Mouse (Mus musculus) stomach, embryonic 14.5 days (tissue): ENCODE results near the gene Olfr536. TPM values are rescaled to one million over a fixed set of nuclear protein-coding genes. Genes with fewer than 3 reads are reported as not detected.
"Not testable (repeated sequence)": the region's sequence is repeated elsewhere in the genome, so short reads cannot be mapped to it uniquely, and the experiment has no call there.

Experiments
- ATAC-seq: fragments of 200-750 bp; cut with Nextera tagmentation; 2 replicates; pipeline ENCODE4 v1.8.0; 2017; ENCODE audit warnings: low read depth, moderate TSS enrichment; ENCODE audit not compliant: insufficient number of reproducible peaks, insufficient read depth, low FRiP score
- H3K27ac ChIP-seq: fragments of 300-500 bp; sonication (generic); 2 replicates; pipeline ENCODE4 v1.5.1; 2014; ENCODE audit warnings: mild to moderate bottlenecking, low read length, moderate library complexity, mixed read lengths
- H3K27me3 ChIP-seq: fragments of 300-500 bp; sonication (generic); 2 replicates; pipeline ENCODE4 v1.6.1; 2014; ENCODE audit warnings: low read length, control low read depth, mixed read lengths; ENCODE audit not compliant: control insufficient read depth, insufficient read depth
- H3K36me3 ChIP-seq: fragments of 300-500 bp; sonication (generic); 2 replicates; pipeline ENCODE4 v1.6.1; 2014; ENCODE audit warnings: mild to moderate bottlenecking, control low read depth, low read length, moderate library complexity, mixed read lengths; ENCODE audit not compliant: control insufficient read depth, insufficient read depth
- H3K4me1 ChIP-seq: fragments of 300-500 bp; sonication (generic); 2 replicates; pipeline ENCODE4 v1.6.1; 2014; ENCODE audit warnings: low read length, control low read depth, mixed read lengths; ENCODE audit not compliant: control insufficient read depth, insufficient read depth
- H3K4me2 ChIP-seq: fragments of 300-500 bp; sonication (generic); replicated peaks from 2 replicates; pipeline ENCODE4 v1.6.1; 2014; ENCODE audit warnings: low read depth, low read length, control low read depth
- H3K4me3 ChIP-seq: fragments of 300-500 bp; sonication (generic); 2 replicates; pipeline ENCODE4 v1.5.1; 2014; ENCODE audit warnings: low read depth, low read length, control low read depth
- H3K9ac ChIP-seq: fragments of 300-500 bp; sonication (generic); replicated peaks from 2 replicates; pipeline ENCODE4 v1.6.1; 2014; ENCODE audit warnings: low read depth, mild to moderate bottlenecking, control low read depth, low read length, moderate library complexity, mixed read lengths
- H3K9me3 ChIP-seq: fragments of 300-500 bp; sonication (generic); 2 replicates; pipeline ENCODE4 v1.6.1; 2016; ENCODE audit warnings: low read depth, low read length, control low read depth; ENCODE audit not compliant: control insufficient read depth
- WGBS: fragments of 180-500 bp; shearing (Covaris S2); extraction: QIAGEN DNeasy Blood & Tissue Kit; methylation state at CpG from one replicate; pipeline ENCODE4 v1.1.7; 2014; 5-methylcytosine and 5-hydroxymethylcytosine counted together
- polyA plus RNA-seq: library from polyadenylated mRNA; unstranded; fragments of >200 nt; fragmentation: Nextera tagmentation; extraction: Ambion mirVana; gene quantifications from 2 replicates; pipeline ENCODE4 v1.2.1, GENCODE M21; 2014

Olfr536 gene
- polyA plus RNA-seq, result not detected in 2 replicates

DNA sequence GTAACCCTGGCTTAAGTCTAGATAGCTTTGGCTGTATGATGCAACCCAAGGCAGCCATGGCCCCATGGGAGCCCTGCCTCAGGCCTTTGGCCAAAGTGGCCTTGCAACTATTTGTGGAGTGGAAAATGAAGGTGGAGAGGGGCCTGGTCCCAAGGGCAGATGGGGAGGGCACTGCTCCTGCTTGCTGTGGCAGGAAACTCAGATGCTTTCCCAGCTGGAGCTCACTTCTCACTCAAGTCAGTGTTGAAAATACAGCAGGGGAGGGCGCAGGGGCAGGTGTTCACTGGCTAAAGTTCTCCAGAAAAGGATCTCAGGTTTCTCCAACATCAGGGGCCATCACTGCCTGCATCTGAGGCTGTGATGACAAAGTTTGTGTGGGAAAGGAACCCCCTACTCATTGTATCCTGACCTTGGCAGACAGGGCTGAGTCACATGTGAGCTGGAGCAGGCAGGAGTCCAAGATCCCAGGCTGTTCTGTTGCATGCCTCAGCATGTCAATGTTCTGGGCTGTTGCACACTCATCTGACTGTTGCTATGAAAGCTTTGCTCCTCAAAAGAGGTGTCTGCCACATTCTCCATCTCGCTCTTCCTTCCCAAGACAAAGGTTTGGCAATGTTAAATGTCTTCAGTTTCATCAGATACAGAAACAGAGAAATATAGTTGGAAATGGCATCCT lies at the start of gene Olfr536:
Gene Olfr536 (minus strand): TSS at position 51 of the 676 bp plus-strand sequence.
- not testable (repeated sequence) for H3K27me3 ChIP-seq, H3K4me2 ChIP-seq, H3K36me3 ChIP-seq, H3K4me3 ChIP-seq, H3K4me1 ChIP-seq, H3K9me3 ChIP-seq, H3K27ac ChIP-seq, ATAC-seq, H3K9ac ChIP-seq
- WGBS, result 76% methylated on average over 2 of the region's 2 CpGs

DNA sequence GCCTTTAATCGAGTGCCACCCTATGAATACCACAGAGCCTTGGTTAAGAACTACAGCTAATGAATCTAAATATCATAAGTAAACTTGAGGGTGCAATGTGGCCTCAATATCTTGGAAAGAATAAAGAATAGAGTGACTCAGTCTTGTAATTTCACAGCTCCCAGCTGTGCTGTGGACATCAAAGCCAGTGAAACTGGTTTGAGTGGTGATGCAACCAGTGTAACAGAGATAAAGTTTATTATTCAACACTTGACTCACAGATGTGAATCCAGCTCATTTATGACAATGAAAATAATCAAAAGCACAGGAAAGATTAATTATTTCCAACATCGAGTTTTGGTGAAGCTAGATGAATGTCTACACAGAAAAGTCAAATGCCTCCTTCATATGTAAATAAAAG lies 32.5 kb upstream of the Olfr536 start:
- H3K27me3 ChIP-seq, result no peaks in the 10 kb centered on the region
- H3K4me2 ChIP-seq, result no peak overlapping the region
- 70% methylated on average over 2 of the region's 2 CpGs for WGBS
- no peaks in the 10 kb centered on the region for H3K4me1 ChIP-seq
- ATAC-seq, result no peak
- no peak overlapping the region for H3K9ac ChIP-seq
- H3K4me3 ChIP-seq, result no peak overlapping the region
- no peak overlapping the region for H3K27ac ChIP-seq
- no peaks in the 10 kb centered on the region for H3K36me3 ChIP-seq
- no peaks in the 10 kb centered on the region for H3K9me3 ChIP-seq

DNA sequence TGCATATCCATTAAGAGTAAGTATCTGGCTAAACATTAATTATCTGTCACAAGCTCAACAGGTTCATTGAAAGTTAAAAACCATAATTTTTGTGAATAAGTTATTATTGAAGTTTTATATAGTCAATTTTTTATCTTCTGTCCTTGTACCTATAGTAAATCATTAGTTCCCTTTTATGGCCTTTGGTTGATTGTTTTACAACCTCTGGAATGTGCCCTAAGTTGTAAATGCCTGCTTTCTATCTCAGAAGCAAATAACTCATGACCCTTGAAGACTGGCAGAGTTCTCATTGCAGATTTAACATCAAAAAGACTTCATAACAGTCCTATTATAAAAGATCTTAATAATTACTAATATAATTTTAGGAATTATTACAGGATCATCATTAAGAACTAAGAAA lies 12.5 kb downstream of the Olfr536 start:
- no peak for ATAC-seq
- no peak overlapping the region for H3K4me2 ChIP-seq
- no peak overlapping the region for H3K9ac ChIP-seq
- no peaks in the 10 kb centered on the region for H3K27me3 ChIP-seq
- H3K9me3 ChIP-seq, result no peaks in the 10 kb centered on the region
- H3K4me1 ChIP-seq, result no peaks in the 10 kb centered on the region
- H3K4me3 ChIP-seq, result no peak overlapping the region
- H3K27ac ChIP-seq, result no peak overlapping the region
- no peaks in the 10 kb centered on the region for H3K36me3 ChIP-seq

DNA sequence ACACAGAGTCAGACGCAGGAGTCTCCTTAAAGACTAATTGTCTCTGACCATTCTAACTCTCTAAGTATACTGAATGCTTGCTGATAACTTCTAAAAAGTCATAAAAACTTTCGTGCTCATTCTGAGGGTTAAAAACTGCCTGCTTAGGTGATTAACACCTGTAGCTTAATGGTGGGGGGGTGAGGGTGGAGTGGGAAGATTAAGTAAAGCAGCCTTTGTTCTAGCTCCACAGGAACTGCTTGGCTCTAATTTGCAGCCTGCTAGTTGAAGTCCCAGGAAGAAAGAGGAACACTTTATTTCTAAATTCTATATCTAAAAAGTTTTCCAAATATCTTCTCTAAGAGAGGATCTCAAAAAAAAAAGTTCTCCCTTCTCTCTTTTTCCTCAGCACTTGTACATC lies 13.0 kb downstream of the Olfr536 start:
- ATAC-seq, result no peak
- WGBS, result 32% methylated on average over 2 of the region's 2 CpGs

DNA sequence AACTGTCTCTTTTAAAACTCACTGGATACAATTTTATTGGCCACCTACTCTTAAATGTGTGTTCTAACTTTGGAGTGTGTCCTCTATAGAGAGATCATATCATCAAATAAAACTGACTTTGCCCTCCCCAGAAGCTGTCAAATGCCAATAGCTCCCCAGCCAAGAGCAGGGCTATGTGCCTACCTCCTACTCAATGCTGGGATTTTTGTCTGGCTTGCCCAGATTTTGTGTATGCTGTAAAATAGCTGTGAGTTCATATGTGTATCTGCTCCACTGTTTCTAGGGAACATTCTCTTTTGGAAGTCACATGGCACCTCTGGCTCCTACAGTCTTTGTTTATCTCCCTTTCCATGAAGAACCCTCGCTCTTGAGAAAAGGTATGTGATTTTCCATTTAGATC lies 18.2 kb downstream of the Olfr536 start:
- H3K4me3 ChIP-seq, result no peak overlapping the region
- 71% methylated on average over 1 of the region's 1 CpGs for WGBS
- no peaks in the 10 kb centered on the region for H3K4me1 ChIP-seq
- H3K9ac ChIP-seq, result no peak overlapping the region
- H3K27ac ChIP-seq, result no peak overlapping the region
- no peak for ATAC-seq
- H3K9me3 ChIP-seq, result no peaks in the 10 kb centered on the region
- no peaks in the 10 kb centered on the region for H3K27me3 ChIP-seq
- no peak overlapping the region for H3K4me2 ChIP-seq
- H3K36me3 ChIP-seq, result no peaks in the 10 kb centered on the region

More for the DNA sequence above, 13.0 kb downstream of the Olfr536 start:
- H3K27ac ChIP-seq, result no peak overlapping the region
- no peaks in the 10 kb centered on the region for H3K36me3 ChIP-seq
- no peaks in the 10 kb centered on the region for H3K4me1 ChIP-seq
- no peak overlapping the region for H3K4me2 ChIP-seq
- no peak overlapping the region for H3K4me3 ChIP-seq
- H3K9ac ChIP-seq, result no peak overlapping the region
- no peaks in the 10 kb centered on the region for H3K9me3 ChIP-seq
- no peaks in the 10 kb centered on the region for H3K27me3 ChIP-seq

DNA sequence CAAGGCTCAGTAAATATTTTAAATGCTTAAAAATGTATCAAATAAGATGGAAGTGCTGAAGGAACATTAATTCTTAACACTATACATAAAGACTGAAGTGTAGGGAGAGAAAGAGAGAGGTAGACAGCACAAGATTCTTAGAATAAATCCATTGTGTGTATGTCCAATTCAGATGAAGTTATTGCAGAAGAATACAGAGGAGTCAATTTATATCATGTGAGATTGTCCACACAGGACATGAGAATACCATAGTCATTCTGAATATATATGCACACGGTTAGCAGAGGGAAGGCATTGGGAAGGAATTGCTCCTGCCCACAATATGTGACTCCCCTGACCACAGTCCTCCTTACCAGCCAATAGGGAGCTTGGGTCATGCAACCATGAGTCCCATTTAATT lies 23.3 kb downstream of the Olfr536 start, which contains the start of gene Olfr535:
Gene Olfr535 (plus strand): TSS at position 301 of the 400 bp plus-strand sequence.
- no peak within 1 kb of the TSS for H3K27ac ChIP-seq
- ATAC-seq, result no peak
- H3K9ac ChIP-seq, result no peak within 1 kb of the TSS
- no peaks in the 10 kb centered on the region for H3K9me3 ChIP-seq
- no peaks in the 10 kb centered on the region for H3K27me3 ChIP-seq
- H3K4me1 ChIP-seq, result no peaks in the 10 kb centered on the region
- WGBS, result 81% methylated on average over 1 of the region's 1 CpGs
- no peak within 1 kb of the TSS for H3K4me2 ChIP-seq
- H3K4me3 ChIP-seq, result no peak within 1 kb of the TSS
- H3K36me3 ChIP-seq, result no peaks in the 10 kb centered on the region

DNA sequence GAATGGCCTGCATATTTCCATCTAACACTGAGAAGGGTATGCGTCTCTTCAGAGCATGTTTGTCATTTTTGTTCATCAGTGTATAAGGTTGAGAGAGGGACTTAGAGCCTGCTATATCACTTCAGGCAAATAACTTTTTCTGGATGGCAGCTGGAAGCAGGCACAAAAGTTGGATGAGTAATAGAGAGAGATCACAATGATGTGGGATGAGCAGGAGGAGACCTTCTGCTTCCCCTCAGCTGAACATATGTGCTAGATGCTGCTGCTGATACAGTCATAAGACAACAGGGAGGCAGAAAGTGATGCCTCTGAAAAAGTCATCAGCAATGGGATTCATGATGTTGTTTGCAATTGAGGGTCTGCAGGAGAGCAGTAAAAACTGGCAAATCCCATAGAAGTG lies 28.5 kb downstream of the Olfr536 start:
- Histone ChIP-seq H3K4me3 (no peak overlapping the region), H3K4me1 (no peaks in the 10 kb centered on the region), H3K27ac (no peak overlapping the region), H3K27me3 (no peaks in the 10 kb centered on the region), H3K4me2 (no peak overlapping the region), H3K9me3 (no peaks in the 10 kb centered on the region), H3K9ac (no peak overlapping the region), H3K36me3 (no peaks in the 10 kb centered on the region)
- ATAC-seq, result no peak
- 78% methylated on average over 1 of the region's 1 CpGs for WGBS

DNA sequence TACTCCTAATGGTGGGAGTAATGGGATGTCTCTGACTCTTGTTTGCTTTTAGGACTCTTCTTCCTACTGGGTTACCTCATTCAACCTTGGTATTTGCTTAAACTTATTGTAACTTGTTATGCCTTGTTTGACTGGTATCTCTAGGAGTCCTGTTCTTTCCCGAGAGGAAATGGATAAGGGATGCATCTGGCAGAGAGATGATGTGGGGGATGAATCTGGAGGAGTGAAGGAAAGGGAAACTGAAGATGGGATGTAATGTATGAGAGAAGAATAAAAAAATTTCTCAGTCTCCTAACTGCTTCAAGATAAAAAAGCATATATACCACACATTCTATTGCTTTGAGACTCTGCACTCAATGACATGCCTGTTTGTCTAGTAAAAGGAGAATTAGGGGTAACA lies 29.3 kb downstream of the Olfr536 start:
- Histone ChIP-seq H3K9me3 (no peaks in the 10 kb centered on the region), H3K4me1 (no peaks in the 10 kb centered on the region), H3K4me2 (no peak overlapping the region), H3K27me3 (no peaks in the 10 kb centered on the region), H3K36me3 (no peaks in the 10 kb centered on the region), H3K27ac (no peak overlapping the region), H3K4me3 (no peak overlapping the region), H3K9ac (no peak overlapping the region)
- no peak for ATAC-seq
- 70% methylated on average over 1 of the region's 1 CpGs for WGBS

DNA sequence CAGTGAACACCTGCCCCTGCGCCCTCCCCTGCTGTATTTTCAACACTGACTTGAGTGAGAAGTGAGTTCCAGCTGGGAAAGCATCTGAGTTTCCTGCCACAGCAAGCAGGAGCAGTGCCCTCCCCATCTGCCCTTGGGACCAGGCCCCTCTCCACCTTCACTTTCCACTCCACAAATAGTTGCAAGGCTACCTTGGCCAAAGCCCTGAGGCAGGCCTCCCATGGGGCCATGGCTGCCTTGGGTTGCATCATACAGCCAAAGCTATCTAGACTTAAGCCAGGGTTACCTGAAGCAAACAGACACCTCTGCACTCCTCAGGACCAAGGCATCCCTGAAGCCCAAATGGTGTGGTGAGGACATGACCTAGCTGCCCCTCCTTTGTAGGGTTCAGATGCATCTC lies 44.1 kb downstream of the Olfr536 start, which contains the start of gene Olfr533:
Gene Olfr533 (plus strand): TSS at position 301 of the 400 bp plus-strand sequence.
- H3K27ac ChIP-seq, H3K27me3 ChIP-seq, H3K4me1 ChIP-seq, H3K9ac ChIP-seq, H3K4me2 ChIP-seq, H3K4me3 ChIP-seq, H3K36me3 ChIP-seq, ATAC-seq, H3K9me3 ChIP-seq: not testable (repeated sequence)
- 0% methylated on average over 1 of the region's 1 CpGs for WGBS
